Mouse (Mus musculus) bone marrow, adult 2 months (tissue): ENCODE results near the gene Fzr1.

Source experiments
- CTCF ChIP-seq: fragments of 200-500 bp; IDR thresholded peaks from 2 replicates; pipeline ENCODE4 v1.5.1; 2011; ENCODE audit warnings: low read length, control low read depth; ENCODE audit not compliant: control insufficient read depth, insufficient read depth
- POLR2A ChIP-seq: fragments of 200-500 bp; IDR thresholded peaks from 2 replicates; pipeline ENCODE4 v1.6.1; 2011; ENCODE audit warnings: low read depth, mild to moderate bottlenecking, control low read depth, low read length, borderline replicate concordance; ENCODE audit not compliant: control insufficient read depth

DNA sequence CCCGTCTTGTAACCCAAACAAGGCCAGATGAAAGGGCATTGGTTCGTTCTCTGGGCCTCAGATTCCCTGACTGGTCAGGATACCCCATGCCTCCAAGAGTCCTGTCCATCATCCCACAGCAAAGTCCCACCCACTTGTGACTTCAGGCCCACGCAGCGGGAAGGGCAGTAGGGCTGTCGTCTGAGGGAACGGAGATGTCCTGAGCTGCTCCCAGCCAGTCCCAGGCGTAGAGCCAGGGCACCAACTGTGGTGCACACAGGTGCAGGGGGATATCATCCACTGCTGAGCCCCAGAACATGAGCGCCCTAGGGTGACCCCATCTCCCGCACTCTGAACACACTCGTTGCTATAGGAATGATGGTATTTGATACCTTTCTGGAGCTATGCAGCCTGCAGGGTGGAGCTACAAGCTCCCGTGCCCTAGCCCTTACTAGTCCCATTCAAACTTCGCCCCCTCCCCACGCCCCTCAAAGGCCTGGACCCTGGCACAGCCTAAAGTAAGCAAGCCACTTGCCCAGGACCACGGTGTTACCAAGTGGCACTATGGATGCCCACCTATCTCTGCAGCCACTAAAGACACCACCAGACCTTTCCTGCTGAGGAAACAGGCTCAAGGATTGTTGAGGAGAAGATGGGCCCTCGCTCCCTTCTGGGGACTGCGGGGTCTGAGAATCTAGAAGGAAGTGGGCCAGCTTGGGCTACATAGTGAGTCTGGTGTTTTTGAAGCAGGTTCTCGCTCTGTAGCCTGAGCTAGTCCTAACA lies 37.4 kb upstream of the Fzr1 start:
- TF ChIP-seq CTCF (no peak), POLR2A (no peak)
